Mouse (Mus musculus) CH12F3 (cell line): ENCODE data around the gene Lca5l.

ENCODE experiments used
- in situ Hi-C: fragments of 300-500 bp; cut with MboI; formaldehyde crosslinking; loops from 2 replicates; pipeline ENCODE4 v1.14.3; 2020; ENCODE audit warnings: low sequenced_read_pairs

Lca5l gene

GRCm38 (mm10) chr16:96191531-96192506 lies at the start of gene Lca5l:
Gene Lca5l (minus strand): TSS chr16:96192271.
- in situ Hi-C loops = no loop called here

GRCm38 (mm10) chr16:96235366-96235970 lies 43.4 kb upstream of the Lca5l start, which contains the start of gene B3galt5:
Gene B3galt5 (plus strand): TSS chr16:96235801.
- in situ Hi-C loops = no loop called here

GRCm38 (mm10) chr16:96233996-96234395 lies 41.9 kb upstream of the Lca5l start:
- in situ Hi-C loops = loop anchor here (5.0 kb wide), 1 partner anchor 103 kb away; no protein-coding TSS in a partner anchor

- in situ Hi-C loops = loop anchor here (5.0 kb wide), 1 partner anchor 105 kb away; no protein-coding TSS in a partner anchor
Measured at GRCm38 (mm10) chr16:96231974-96232373, 39.9 kb upstream of the Lca5l start.

GRCm38 (mm10) chr16:96231251-96231650 lies 39.2 kb upstream of the Lca5l start:
- in situ Hi-C loops = loop anchor here (5.0 kb wide), 1 partner anchor 106 kb away; no protein-coding TSS in a partner anchor

GRCm38 (mm10) chr16:96230411-96230810 lies 38.3 kb upstream of the Lca5l start:
- in situ Hi-C loops = loop anchor here (5.0 kb wide), 1 partner anchor 107 kb away; no protein-coding TSS in a partner anchor

- in situ Hi-C loops = no loop called here
Measured at GRCm38 (mm10) chr16:96229044-96229555, 37.0 kb upstream of the Lca5l start.

- in situ Hi-C loops = no loop called here
Measured at GRCm38 (mm10) chr16:96228438-96228837, 36.4 kb upstream of the Lca5l start.

GRCm38 (mm10) chr16:96222452-96222851 lies 30.4 kb upstream of the Lca5l start:
- in situ Hi-C loops = no loop called here

GRCm38 (mm10) chr16:96221959-96222358 lies 29.9 kb upstream of the Lca5l start:
- in situ Hi-C loops = no loop called here

GRCm38 (mm10) chr16:96221491-96221890 lies 29.4 kb upstream of the Lca5l start:
- in situ Hi-C loops = no loop called here

- in situ Hi-C loops = no loop called here
Measured at GRCm38 (mm10) chr16:96213027-96213426, 21.0 kb upstream of the Lca5l start.

GRCm38 (mm10) chr16:96210856-96211255 lies 18.8 kb upstream of the Lca5l start:
- in situ Hi-C loops = no loop called here

- in situ Hi-C loops = no loop called here
Measured at GRCm38 (mm10) chr16:96209789-96210188, 17.7 kb upstream of the Lca5l start.

GRCm38 (mm10) chr16:96201485-96202232 lies 9.6 kb upstream of the Lca5l start:
- in situ Hi-C loops = no loop called here

- in situ Hi-C loops = no loop called here
Measured at GRCm38 (mm10) chr16:96200702-96201028, 8.6 kb upstream of the Lca5l start.

GRCm38 (mm10) chr16:96199913-96200701 lies 8.0 kb upstream of the Lca5l start, which contains the start of gene Sh3bgr:
Gene Sh3bgr (plus strand): TSS chr16:96200450.
- in situ Hi-C loops = no loop called here

- in situ Hi-C loops = no loop called here
Measured at GRCm38 (mm10) chr16:96187619-96188018, 4.5 kb downstream of the Lca5l start.

GRCm38 (mm10) chr16:96179156-96179555 lies 12.9 kb downstream of the Lca5l start:
- in situ Hi-C loops = no loop called here

GRCm38 (mm10) chr16:96175399-96175798 lies 16.7 kb downstream of the Lca5l start:
- in situ Hi-C loops = no loop called here
